Mouse (Mus musculus): Measurements from ENCODE around the gene App. TPM values are rescaled to one million over a fixed set of nuclear protein-coding genes. Genes with fewer than 3 reads are reported as not detected.

The App gene
- total and polyA plus RNA-seq, 3 experiments = 90.6 to 142 (median 141) TPM

DNA sequence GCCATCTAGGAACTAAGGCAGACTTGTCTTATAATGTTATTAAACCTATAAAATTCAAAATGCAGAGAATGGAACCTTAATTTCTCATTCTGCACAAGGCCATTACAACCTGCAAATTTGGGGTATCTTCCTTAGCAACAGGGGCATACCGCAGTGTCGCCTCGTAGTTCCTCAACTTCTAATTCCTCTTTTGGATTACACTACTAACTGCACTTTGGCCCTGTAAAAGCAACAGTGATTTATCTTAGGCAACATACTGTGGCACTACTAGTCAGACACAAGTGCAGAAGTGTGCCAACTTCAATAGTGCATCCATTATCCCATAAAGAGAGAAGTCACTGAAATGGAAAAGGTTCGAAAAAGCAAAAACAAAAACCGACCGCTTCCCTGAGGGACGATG is 74.5 kb downstream of the App start:
- H3K79me2 ChIP-seq (replicated peaks; ENCODE audit: control insufficient read depth, insufficient read depth, low read length) = no peaks in the 10 kb centered on the region
- no peak overlapping the region for H3K4me3 ChIP-seq
- H3K9ac ChIP-seq (ENCODE audit: low read depth, low read length) = no peak overlapping the region
- H3K4me1 ChIP-seq (ENCODE audit: control insufficient read depth, insufficient read depth, low read length) = peaks cover 6% of the 10 kb centered on the region
- H3K27ac ChIP-seq = no peak overlapping the region
- no peak for TF ChIP-seq EP300 (IDR thresholded peaks at IDR 0.05; ENCODE audit: insufficient read depth, low read depth, low read length)
- no peak for TF ChIP-seq POLR2A (IDR thresholded peaks at IDR 0.05; ENCODE audit: insufficient read depth, low read depth, low read length)
- no peak for TF ChIP-seq CTCF (IDR thresholded peaks at IDR 0.05)
- H3K36me3 ChIP-seq (ENCODE audit: control insufficient read depth, insufficient read depth, low read length) = peaks cover 9% of the 10 kb centered on the region
- intact Hi-C loops (cut with DNase I) = no loop called here
- 87% methylated on average over 7 of the region's 7 CpGs for WGBS
- no peaks in the 10 kb centered on the region for H3K27me3 ChIP-seq (ENCODE audit: control insufficient read depth, insufficient read depth, low read length)
- no peak for DNase-seq

- Histone ChIP-seq H3K4me1 (ENCODE audit: control insufficient read depth, insufficient read depth, low read length) (0 out of 2 replicates have a peak, but pooled peaks cover 3% of the 10 kb centered on the region), H3K9ac (ENCODE audit: low read depth, low read length) (no peak overlapping the region), H3K4me3 (no peak overlapping the region), H3K27ac (no peak overlapping the region), H3K27me3 (ENCODE audit: control insufficient read depth, insufficient read depth, low read length) (no peaks in the 10 kb centered on the region), H3K79me2 (replicated peaks; ENCODE audit: control insufficient read depth, insufficient read depth, low read length) (no peaks in the 10 kb centered on the region), H3K36me3 (ENCODE audit: control insufficient read depth, insufficient read depth, low read length) (peaks cover under 1% of the 10 kb centered on the region; the same call in 1 of the 2 replicates)
- intact Hi-C loops (cut with DNase I) = no loop called here
- WGBS = 87% methylated on average over 6 of the region's 6 CpGs
- no peak for DNase-seq
- no peak for TF ChIP-seq EP300 (IDR thresholded peaks at IDR 0.05; ENCODE audit: insufficient read depth, low read depth, low read length)
- TF ChIP-seq POLR2A (IDR thresholded peaks at IDR 0.05; ENCODE audit: insufficient read depth, low read depth, low read length) = no peak
- no peak for TF ChIP-seq CTCF (IDR thresholded peaks at IDR 0.05)
These were observed 77.2 kb downstream of the App start for GRCm38 (mm10) chr16:85096396-85096795.

DNA sequence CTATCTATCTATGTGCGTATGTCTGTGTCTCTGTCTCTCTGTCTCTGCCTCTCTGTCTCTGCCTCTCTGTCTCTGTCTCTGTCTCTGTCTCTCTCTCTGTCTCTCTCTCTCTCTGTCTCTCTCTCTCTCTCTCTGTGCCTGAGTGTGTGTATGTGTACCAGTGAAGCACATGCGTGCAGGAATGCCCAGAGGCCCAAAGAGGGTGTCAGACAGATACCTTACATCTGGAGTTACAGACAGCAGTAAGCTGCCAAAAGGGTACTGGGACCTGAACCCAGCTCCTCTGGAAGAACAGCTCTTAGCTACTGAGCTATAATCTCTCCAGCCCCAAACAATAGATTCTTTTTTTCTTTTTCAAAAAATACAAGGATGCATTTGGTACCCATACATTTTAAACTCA is 77.6 kb downstream of the App start:
- intact Hi-C loops (cut with DNase I) = no loop called here
- no peak for DNase-seq
- TF ChIP-seq EP300 (IDR thresholded peaks at IDR 0.05; ENCODE audit: insufficient read depth, low read depth, low read length) (no peak), CTCF (IDR thresholded peaks at IDR 0.05) (no peak), POLR2A (IDR thresholded peaks at IDR 0.05; ENCODE audit: insufficient read depth, low read depth, low read length) (no peak)
- no peak overlapping the region for H3K4me3 ChIP-seq
- H3K79me2 ChIP-seq (replicated peaks; ENCODE audit: control insufficient read depth, insufficient read depth, low read length) = no peaks in the 10 kb centered on the region
- no peak overlapping the region for H3K27ac ChIP-seq
- 0 out of 2 replicates have a peak, but pooled peaks cover 3% of the 10 kb centered on the region for H3K4me1 ChIP-seq (ENCODE audit: control insufficient read depth, insufficient read depth, low read length)
- no peaks in the 10 kb centered on the region; the same call in 1 of the 2 replicates for H3K36me3 ChIP-seq (ENCODE audit: control insufficient read depth, insufficient read depth, low read length)
- WGBS = 81% methylated on average over 2 of the region's 2 CpGs
- H3K27me3 ChIP-seq (ENCODE audit: control insufficient read depth, insufficient read depth, low read length) = no peaks in the 10 kb centered on the region
- no peak overlapping the region for H3K9ac ChIP-seq (ENCODE audit: low read depth, low read length)

GRCm38 (mm10) chr16:85092644-85093091 is 80.9 kb downstream of the App start:
- TF ChIP-seq POLR2A (IDR thresholded peaks at IDR 0.05; ENCODE audit: insufficient read depth, low read depth, low read length) (no peak), CTCF (IDR thresholded peaks at IDR 0.05) (no peak), EP300 (IDR thresholded peaks at IDR 0.05; ENCODE audit: insufficient read depth, low read depth, low read length) (no peak)
- Histone ChIP-seq H3K36me3 (ENCODE audit: control insufficient read depth, insufficient read depth, low read length) (no peaks in the 10 kb centered on the region; the same call in 1 of the 2 replicates), H3K27me3 (ENCODE audit: control insufficient read depth, insufficient read depth, low read length) (no peaks in the 10 kb centered on the region), H3K27ac (no peak overlapping the region), H3K9ac (ENCODE audit: low read depth, low read length) (no peak overlapping the region), H3K79me2 (replicated peaks; ENCODE audit: control insufficient read depth, insufficient read depth, low read length) (no peaks in the 10 kb centered on the region), H3K4me3 (no peak overlapping the region), H3K4me1 (ENCODE audit: control insufficient read depth, insufficient read depth, low read length) (peaks cover 3% of the 10 kb centered on the region; the same call in 1 of the 2 replicates)
- 67% methylated on average over 9 of the region's 9 CpGs for WGBS
- intact Hi-C loops (cut with DNase I) = no loop called here
- DNase-seq = no peak

DNA sequence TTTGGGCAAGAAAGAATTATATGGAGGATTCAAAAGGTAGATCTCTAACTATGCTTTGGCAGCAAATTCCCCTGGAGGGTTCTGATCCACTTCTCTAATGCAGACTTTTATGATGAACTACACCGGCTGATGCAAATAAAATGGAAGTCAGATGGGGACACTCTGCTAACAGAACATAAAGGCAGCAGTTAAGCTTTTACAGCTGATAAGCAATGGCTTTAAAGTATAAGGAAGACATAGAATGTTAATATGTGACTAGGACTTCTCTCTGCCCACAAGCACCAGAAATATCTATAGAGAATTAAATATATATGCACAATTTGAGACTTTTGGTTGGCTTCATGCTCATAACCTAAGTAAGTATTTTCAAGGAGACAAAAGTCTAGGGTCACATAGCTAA is 81.4 kb downstream of the App start:
- intact Hi-C loops (cut with DNase I) = no loop called here
- DNase-seq = no peak
- Histone ChIP-seq H3K27me3 (ENCODE audit: control insufficient read depth, insufficient read depth, low read length) (no peaks in the 10 kb centered on the region), H3K79me2 (replicated peaks; ENCODE audit: control insufficient read depth, insufficient read depth, low read length) (no peaks in the 10 kb centered on the region), H3K9ac (ENCODE audit: low read depth, low read length) (no peak overlapping the region), H3K36me3 (ENCODE audit: control insufficient read depth, insufficient read depth, low read length) (no peaks in the 10 kb centered on the region; the same call in 1 of the 2 replicates), H3K27ac (no peak overlapping the region), H3K4me3 (no peak overlapping the region), H3K4me1 (ENCODE audit: control insufficient read depth, insufficient read depth, low read length) (peaks cover 3% of the 10 kb centered on the region; the same call in 1 of the 2 replicates)
- 96% methylated on average over 1 of the region's 1 CpGs for WGBS
- TF ChIP-seq CTCF (IDR thresholded peaks at IDR 0.05) = no peak
- TF ChIP-seq POLR2A (IDR thresholded peaks at IDR 0.05; ENCODE audit: insufficient read depth, low read depth, low read length) = no peak
- TF ChIP-seq EP300 (IDR thresholded peaks at IDR 0.05; ENCODE audit: insufficient read depth, low read depth, low read length) = no peak

GRCm38 (mm10) chr16:85090992-85091391 is 82.6 kb downstream of the App start:
- Histone ChIP-seq H3K4me3 (no peak overlapping the region), H3K27me3 (ENCODE audit: control insufficient read depth, insufficient read depth, low read length) (no peaks in the 10 kb centered on the region), H3K79me2 (replicated peaks; ENCODE audit: control insufficient read depth, insufficient read depth, low read length) (no peaks in the 10 kb centered on the region), H3K9ac (ENCODE audit: low read depth, low read length) (no peak overlapping the region), H3K27ac (no peak overlapping the region), H3K36me3 (ENCODE audit: control insufficient read depth, insufficient read depth, low read length) (no peaks in the 10 kb centered on the region; the same call in 1 of the 2 replicates), H3K4me1 (ENCODE audit: control insufficient read depth, insufficient read depth, low read length) (peaks cover 3% of the 10 kb centered on the region; the same call in 1 of the 2 replicates)
- intact Hi-C loops (cut with DNase I) = no loop called here
- no peak for TF ChIP-seq POLR2A (IDR thresholded peaks at IDR 0.05; ENCODE audit: insufficient read depth, low read depth, low read length)
- TF ChIP-seq CTCF (IDR thresholded peaks at IDR 0.05) = no peak
- TF ChIP-seq EP300 (IDR thresholded peaks at IDR 0.05; ENCODE audit: insufficient read depth, low read depth, low read length) = no peak
- 48% methylated on average over 14 of the region's 14 CpGs for WGBS
- no peak for DNase-seq

Data from heart, adult 2 months (tissue).